Mouse (Mus musculus) left cerebral cortex, postnatal 14 days (tissue): ENCODE measurements around the gene Clps. TPM values are rescaled to one million over a fixed set of nuclear protein-coding genes. Genes with fewer than 3 reads are reported as not detected.
"Not testable (repeated sequence)": the region's sequence is repeated elsewhere in the genome, so short reads cannot be mapped to it uniquely, and the experiment has no call there.

ENCODE experiments used
- DNase-seq, 2 experiments: peaks; one replicate each; pipeline ENCODE4 v3.0.0; 2021 to 2022; ENCODE audit warnings: low spot score in 2 of 2, mixed read lengths in 1 of 2
- intact Hi-C: fragments of 180-260 bp; cut with DNase I; formaldehyde crosslinking; loops from one replicate; pipeline ENCODE4 v1.15.1; 2025
- total RNA-seq, 2 experiments: library from RNA; stranded (reverse); gene quantifications; 2 replicates each; pipeline ENCODE4 v1.2.3; 2021

Clps gene
- total RNA-seq, 2 experiments from 2014 or later: not detected

- no peak for DNase-seq
- intact Hi-C loops: no loop called here
These were observed 3.8 kb downstream of the Clps start for GRCm38 (mm10) chr17:28556635-28557396.

DNA sequence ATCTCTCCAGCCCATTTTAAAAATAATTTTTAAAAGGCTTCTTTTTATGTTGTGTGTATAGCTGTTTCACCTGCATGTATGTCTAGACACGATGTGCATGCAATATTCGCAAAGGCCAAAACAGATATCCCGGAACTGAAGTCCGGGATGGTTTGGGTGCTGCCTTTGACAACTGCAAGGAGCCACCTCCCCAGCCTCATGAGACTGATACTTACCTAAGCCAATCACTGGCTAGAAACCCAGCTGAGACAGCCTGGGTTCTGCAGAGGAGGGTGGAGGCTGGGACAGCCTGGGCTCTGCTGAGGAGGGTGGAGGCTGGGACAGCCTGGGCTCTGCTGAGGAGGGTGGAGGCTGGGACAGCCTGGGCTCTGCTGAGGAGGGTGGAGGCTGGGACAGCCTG is 6.5 kb downstream of the Clps start:
- DNase-seq, intact Hi-C loops: not testable (repeated sequence)

DNA sequence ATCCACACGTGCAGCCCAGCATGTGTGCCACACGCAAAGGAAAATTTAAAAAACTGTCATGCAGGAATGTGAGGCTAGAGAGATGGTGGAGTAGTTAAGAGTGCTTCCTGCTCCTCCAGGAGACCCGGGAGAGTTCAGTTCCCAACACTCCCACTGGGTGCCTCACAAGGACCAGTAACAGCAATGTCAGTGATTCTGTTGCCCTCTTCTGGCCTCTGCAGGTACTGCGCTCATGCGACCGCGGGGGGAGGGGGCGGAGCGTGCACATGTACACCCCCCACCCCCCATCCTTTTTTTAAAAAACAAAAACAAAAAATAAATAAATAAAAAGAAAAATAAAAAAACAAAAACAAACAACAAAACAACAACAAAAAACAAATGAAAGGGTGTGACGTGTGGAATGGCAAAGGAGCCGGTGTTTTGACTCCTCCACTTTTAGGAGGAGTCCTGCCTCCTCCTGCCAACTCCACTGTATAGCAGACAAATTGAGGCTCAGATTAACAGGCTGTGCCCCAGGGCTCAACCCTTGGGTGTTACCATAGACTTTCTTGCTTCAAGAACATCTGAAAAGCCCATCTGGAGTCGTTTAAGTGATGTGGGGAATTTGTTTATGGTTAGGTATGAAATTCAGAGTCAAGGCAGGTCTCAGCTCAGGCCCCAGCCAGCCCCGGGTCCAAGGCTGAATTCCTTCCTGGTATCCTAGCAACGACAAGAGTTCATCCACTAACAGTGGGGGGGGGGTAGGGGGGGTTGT is 7.3 kb downstream of the Clps start:
- DNase-seq: peak; percentile 74 to 90
- intact Hi-C loops: no loop called here

DNA sequence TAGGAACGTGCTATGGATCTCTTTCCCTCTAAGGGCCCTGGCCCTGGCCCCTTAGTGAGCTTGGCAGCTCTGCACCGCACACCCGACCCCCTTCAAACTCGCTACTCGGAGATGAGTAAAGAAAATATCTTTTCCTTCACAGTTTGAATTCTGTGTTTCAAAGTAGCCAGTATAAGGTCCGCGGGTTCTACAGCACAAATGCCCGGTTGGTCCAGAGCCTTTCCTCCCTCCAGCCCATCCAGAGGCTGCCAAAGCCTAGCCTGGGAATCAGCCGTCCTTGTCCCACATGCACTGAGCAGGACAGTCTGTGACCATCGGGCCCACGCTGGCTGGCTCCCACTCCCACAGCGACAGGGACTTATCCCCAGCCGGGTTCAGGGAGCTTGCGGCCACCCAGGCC is 11.5 kb downstream of the Clps start, which contains the start of gene Clpsl2:
Clpsl2 (plus strand) TSS at position 301 of the 400 bp plus-strand sequence.
- intact Hi-C loops: no loop called here
- no peak for DNase-seq

DNA sequence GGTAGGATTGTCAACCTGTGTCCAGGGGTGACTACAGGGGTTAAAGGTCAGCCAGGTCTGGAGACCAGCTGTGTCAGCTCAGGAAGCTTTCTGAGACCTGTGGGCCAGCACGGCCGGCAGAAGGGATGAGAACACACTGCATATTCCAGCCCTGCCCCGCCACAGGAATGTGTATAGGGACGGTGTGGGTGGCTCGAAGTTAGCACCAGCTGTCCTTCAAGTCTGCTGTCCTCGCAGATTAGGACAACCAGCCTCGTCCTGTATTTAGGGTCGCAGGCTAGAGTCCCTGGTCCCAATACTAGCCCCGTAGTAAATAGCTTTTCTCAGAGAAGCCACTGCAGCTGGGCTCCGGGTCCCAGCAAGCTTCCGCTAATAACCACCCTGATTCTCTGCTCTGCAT is 12.0 kb downstream of the Clps start:
- intact Hi-C loops: no loop called here
- DNase-seq: no peak

DNA sequence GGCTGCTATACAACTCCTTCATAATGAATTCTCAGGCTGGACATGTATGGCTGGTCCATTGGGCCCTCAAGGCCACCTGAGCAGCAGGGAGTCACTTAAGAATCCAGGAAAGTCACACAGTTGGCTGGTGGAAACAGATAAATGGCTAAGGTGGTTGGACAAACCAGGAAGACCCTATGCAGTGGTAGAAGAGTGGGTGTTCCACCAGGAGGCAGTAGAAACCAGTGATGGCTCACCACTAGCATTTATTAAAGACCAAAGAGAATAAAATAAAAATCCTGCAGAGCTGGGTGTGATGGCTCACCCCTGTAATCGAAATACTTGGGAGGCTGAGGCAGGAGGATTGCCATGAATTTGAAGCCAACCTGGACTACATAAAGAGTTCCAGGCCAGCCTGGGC is 13.6 kb downstream of the Clps start:
- no peak for DNase-seq

GRCm38 (mm10) chr17:28537881-28538280 is 22.7 kb downstream of the Clps start:
- intact Hi-C loops: no loop called here

More for the DNA sequence above, 13.6 kb downstream of the Clps start:
- intact Hi-C loops: no loop called here

GRCm38 (mm10) chr17:28533327-28533726 is 27.2 kb downstream of the Clps start:
- intact Hi-C loops: no loop called here
- DNase-seq: no peak

More at GRCm38 (mm10) chr17:28537881-28538280, 22.7 kb downstream of the Clps start:
- no peak for DNase-seq

GRCm38 (mm10) chr17:28532557-28532956 is 28.0 kb downstream of the Clps start:
- intact Hi-C loops: no loop called here
- no peak for DNase-seq

DNA sequence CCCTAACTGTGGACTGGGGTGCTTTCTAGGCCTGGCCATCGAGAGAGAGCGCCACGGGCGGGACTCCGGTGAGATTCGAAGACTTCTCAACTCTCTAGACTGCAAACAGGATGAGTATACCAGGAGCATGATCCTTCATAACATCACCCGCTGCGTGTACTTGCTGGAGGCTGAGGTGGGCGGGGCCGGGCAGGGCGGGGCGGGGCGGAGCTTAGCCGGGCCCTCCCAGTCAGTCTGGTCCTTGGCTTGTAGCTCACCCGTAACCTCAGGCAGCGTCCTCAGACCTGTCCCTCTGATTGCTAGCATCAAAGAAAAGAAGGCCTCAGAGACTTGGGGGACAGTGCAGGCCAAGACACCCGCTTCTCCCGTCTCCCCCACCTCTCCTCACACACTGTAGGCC is 28.6 kb downstream of the Clps start:
- no peak for DNase-seq
- intact Hi-C loops: no loop called here

DNA sequence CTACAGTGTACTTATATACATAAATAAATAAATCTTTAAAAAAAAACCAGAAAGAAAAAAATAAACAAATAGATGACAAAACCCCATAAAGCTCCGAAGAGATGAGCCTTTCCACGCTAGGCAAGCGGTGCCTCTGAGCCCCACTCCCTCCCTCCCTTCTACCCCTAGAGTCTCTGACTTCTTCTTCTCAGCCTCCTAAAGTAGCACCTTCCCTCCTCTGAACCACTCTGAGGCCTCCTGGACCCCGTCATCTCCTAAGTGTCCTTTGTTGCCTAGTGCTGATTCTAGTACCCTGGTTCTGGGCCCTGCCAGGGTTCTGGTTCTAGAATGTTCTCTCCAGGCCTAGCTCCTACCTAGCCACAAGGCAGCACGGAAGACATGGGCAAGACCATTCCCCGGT is 30.1 kb downstream of the Clps start, which contains the start of gene Armc12:
Armc12 (plus strand) TSS at position 301 of the 400 bp plus-strand sequence.
- no peak for DNase-seq
- intact Hi-C loops: no loop called here

- DNase-seq: no peak
- intact Hi-C loops: loop anchor here (10.0 kb wide), 1 partner anchor 204 kb away; the partner anchor contains the start of gene Rpl10a
These were observed 31.4 kb downstream of the Clps start for GRCm38 (mm10) chr17:28529116-28529515.

DNA sequence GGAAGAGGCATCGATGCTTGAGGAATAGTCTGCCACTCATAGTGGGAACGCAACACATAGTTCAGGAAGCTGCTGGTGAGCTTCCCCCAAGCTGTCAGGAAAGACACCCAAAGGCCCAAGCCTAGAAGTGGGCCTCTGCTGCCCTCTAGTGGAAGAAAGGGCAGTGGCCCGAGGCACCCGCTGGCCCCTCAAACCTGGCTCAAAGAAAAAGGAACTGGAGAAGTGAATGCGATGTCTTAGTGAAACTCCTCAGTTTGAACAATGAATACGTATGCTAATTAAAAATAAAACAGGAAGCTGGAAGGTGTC is 32.6 kb downstream of the Clps start:
- intact Hi-C loops: loop anchor here (1.0 to 10.0 kb wide), 3 partner anchors 121 to 203 kb away; partner anchors contain the start of gene Rpl10a
- DNase-seq: peak; percentile 92 to 93

DNA sequence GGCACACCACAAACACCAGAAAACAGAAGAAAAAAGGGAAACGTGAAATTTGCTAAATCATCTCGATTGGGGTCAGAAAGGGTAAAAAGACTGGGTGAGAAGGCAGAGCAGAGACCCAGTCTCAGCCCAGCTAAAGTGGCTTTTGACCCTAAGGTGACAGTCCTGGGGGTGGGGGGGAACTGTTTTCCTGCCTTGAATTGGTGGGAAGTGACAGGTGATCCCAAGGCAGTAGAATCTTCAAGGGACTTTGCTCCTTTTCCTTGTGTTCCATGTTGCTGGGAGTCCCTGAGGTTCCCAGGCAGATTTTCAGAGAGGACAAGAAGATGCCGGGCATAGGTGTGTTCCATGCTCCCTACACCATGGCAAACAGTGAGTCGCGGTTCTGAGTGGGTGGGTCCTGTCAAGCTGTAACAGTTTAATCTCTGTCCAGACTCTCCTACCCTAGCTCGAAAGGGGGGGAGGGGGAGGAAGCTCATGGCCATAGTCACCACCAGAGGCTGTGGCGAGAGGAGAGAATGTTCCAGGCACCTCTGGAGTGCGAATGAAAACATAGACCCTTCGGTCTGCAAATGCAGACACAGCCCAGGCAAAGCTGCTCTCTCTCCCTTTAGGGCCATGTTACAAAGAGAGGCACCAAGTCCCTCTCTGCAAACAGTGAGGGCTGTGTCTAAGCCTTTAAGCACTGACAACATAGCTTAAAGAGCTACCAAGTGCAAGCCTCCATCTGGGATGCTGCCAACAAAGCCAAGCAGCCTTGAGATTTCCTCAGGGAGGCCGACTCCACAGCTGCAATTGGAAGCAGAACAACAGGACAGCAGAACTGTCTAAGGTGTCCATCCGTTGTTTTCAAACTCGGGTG is 33.2 kb downstream of the Clps start:
- intact Hi-C loops: loop anchor here (1.0 to 10.0 kb wide), 3 partner anchors 120 to 203 kb away; partner anchors contain the start of gene Rpl10a
- DNase-seq: no peak

DNA sequence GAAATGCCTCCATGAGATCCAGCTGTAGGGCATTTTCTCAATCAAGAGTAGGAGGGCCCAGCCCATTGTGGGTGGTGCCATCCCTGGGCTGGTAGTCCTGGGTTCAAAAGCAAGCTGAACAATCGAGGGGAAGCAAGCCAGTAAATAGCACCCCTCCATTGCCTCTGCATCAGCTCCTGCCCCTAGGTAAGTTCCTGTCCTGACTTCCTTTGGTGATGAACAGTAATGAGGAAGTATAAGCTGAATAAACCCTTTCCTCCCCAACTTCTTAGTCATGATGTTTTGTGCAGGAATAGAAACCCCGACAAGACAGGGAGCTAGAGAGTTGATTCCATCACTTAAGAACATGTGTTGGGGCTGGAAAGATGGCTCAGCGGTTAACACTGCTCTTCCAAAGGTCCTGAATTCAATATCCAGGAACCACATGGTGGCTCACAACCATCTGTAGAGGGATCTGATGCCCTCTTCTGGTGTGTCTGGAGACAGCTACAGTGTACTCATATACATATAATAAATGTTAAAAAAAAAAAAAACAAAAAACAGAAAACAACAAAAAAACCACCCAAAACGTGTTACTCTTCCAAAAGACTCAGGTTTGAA is 35.6 kb downstream of the Clps start:
- no peak for DNase-seq
- intact Hi-C loops: loop anchor here (2.0 to 10.0 kb wide), 2 partner anchors 200 to 302 kb away; partner anchors contain the start of gene Rpl10a

DNA sequence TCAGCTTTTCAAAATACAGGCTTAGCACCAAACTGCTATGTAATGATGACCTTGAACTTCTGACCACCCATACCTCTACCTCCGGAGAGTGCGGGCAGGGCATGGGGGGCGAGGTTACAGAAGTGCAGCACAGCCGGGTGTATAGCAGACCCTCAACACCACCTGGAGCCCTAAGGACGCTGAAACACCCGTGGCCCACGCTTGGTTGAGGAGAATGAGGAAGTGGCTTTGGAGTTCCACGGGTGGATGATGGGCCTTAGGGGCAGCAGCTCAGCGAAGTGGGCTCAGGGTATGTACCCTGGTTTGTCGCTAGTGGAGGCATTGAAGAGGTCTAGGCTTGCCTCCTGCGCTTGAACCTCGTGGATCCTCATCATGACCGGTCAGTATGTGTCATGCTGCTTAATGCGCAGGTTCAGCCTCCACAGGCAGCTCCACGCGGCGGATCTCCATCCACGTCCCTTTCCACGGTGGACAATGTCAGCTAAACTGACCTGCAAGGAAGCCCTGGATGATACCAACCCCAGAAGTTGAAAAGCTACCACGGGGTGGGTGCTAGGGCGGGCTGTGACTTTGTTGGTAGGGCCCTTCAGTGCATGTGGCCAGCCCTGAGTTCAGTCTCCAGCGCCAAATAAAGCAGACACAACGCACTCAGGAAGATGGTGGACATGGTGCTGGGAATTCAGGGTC is 36.4 kb downstream of the Clps start:
- intact Hi-C loops: loop anchor here (2.0 to 10.0 kb wide), 2 partner anchors 199 to 301 kb away; partner anchors contain the start of gene Rpl10a

DNA sequence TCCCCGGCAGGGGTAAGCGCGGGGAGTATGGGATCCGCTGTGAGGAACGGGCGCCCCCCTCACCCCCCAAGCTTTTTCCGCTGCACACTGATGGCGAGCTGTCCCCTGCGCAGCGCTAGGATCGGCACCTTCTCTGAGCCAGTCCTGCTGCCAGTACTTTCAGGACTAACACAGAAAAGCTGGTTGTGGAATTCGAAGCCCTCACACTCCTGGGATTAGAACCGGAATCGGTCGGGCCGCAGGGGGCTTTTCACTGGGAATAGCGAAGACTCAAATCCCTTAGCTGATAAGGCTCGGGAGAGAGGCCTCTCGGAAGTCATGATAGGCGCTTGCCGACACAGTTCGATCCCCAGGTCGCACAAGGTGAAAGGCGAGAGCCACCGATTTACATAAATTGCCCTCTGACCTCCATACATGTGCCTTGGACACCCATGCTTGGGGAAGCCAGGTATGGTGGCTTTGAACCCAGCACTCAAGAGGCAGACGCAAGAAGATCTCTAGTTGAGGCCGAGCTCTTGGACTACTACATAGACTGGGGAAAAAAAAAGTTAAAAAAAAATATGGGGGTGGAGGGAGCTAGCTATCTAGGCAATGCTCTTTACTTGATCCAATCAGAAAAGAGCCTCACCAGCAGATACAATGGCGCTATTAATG is 37.1 kb downstream of the Clps start:
- intact Hi-C loops: loop anchor here (1.0 to 10.0 kb wide), 3 partner anchors 38 to 301 kb away; partner anchors contain the start of gene Rpl10a
- peak; percentile 29 to 37 for DNase-seq

More for the DNA sequence above, 36.4 kb downstream of the Clps start:
- peak in 1 of 2 experiments; percentile 22 for DNase-seq
